ENCODE assay signal across 9 mouse cellular contexts in the genomic region with DNA sequence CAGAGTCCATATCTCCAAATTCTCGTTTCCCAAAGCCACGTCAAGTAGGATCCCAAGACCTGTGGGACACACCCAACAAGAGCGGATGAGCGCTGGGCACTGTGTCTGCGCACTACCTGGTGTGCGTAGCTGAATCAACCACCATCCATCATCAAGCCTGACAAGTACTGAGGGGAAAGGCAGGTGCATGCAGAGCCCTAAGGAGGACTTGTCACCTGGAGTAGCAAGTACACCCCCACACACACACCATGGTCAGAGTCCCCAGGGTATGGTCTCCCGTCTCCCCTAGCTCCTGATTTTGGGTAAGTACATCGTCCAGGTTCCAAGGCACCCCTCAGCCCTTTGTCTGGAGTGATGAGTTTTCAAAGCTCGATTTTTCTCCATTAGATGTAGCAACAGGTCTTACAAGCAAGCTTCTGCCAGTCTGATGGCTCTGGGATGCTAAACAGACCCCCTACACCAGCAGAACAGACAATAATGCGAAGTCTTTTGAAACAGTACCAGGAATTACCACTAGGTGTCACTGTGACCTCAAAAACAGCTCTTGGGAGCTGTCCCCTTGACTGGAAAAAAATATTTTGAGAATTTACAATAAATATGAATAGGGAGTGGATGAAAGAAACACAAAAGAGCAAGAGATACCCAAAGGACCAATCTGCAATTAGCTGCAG. TPM values are rescaled to one million over a fixed set of nuclear protein-coding genes. Genes with fewer than 3 reads are reported as not detected.
DNase-seq lines count a peak whose midpoint lies in the region; ATAC-seq lines count a peak whose summit lies in the region.
"Had no signal": no experiment of that assay in that cellular context is flagged by ENCODE, and none has a peak within 500 bp of the region (broad histone marks: within the 10 kb centered on the region; RNA-seq: fewer than 3 reads in every experiment).

No protein-coding gene starts in this region.

- H3K36me3 ChIP-seq in limb, embryonic 11.5 days (ENCODE audit: control insufficient read depth, insufficient read depth, low read length), result no peaks in the 10 kb centered on the region; the same call in 1 of the 2 replicates
- H3K36me3 ChIP-seq in limb, embryonic 10.5 days, result no peaks in the 10 kb centered on the region
- H3K36me3 ChIP-seq: heart, embryonic 13.5 days had no signal

- H3K27ac ChIP-seq in limb, embryonic 11.5 days (replicated peaks; ENCODE audit: low read depth, low read length), result no peak overlapping the region
- H3K27ac ChIP-seq in limb, embryonic 10.5 days, result no peak overlapping the region
- H3K27ac ChIP-seq: heart, embryonic 13.5 days had no signal

- ATAC-seq in CD4-positive, CD25-positive, alpha-beta regulatory T cell, adult 4 months, result no peak
- ATAC-seq in limb, embryonic 11.5 days (ENCODE audit: insufficient number of reproducible peaks, low FRiP score, low TSS enrichment, low read depth), result no peak
- ATAC-seq in megakaryocyte-erythroid progenitor cell, adult 5-6 weeks (replicated peaks; ENCODE audit: low FRiP score, low TSS enrichment, poor library complexity, severe bottlenecking), result 0 out of 2 replicates have a peak, but pooled peaks have one; percentile 53

- H3K4me1 ChIP-seq in limb, embryonic 11.5 days (ENCODE audit: control insufficient read depth, insufficient read depth, low read length), result no peaks in the 10 kb centered on the region
- H3K4me1 ChIP-seq in limb, embryonic 10.5 days, result peaks cover 2% of the 10 kb centered on the region

- no peaks in the 10 kb centered on the region for H3K9me3 ChIP-seq in limb, embryonic 11.5 days (ENCODE audit: control insufficient read depth, low read length)
- H3K9me3 ChIP-seq in limb, embryonic 10.5 days (replicated peaks), result no peaks in the 10 kb centered on the region
- H3K9me3 ChIP-seq: heart, embryonic 13.5 days had no signal

- no peak overlapping the region for H3K9ac ChIP-seq in limb, embryonic 11.5 days (ENCODE audit: low read length)
- H3K9ac ChIP-seq: heart, embryonic 13.5 days had no signal

- peak; percentile 75 for DNase-seq in CD4-positive, CD25-positive, alpha-beta regulatory T cell, adult 2 months (ENCODE audit: low read depth, low spot score)
- DNase-seq in limb, embryonic 11.5 days (ENCODE audit: low spot score), result peak; percentile 59
- no peak for DNase-seq in limb, embryonic 10.5 days (ENCODE audit: low spot score)
- peak; percentile 91 for DNase-seq in embryo, embryonic 10.5 days (ENCODE audit: low spot score)
- DNase-seq in induced T-regulatory cell, adult 2 months (ENCODE audit: low read depth), result peak; percentile 80
- DNase-seq in urinary bladder, adult 18-20 months (ENCODE audit: low spot score in 2 of 2), result no peak

- H3K27me3 ChIP-seq in limb, embryonic 11.5 days (ENCODE audit: control insufficient read depth, insufficient read depth, low read length), result no peaks in the 10 kb centered on the region
- H3K27me3 ChIP-seq in limb, embryonic 10.5 days (ENCODE audit: low read depth, poor library complexity, severe bottlenecking), result no peaks in the 10 kb centered on the region

- no peak overlapping the region for H3K4me2 ChIP-seq in limb, embryonic 11.5 days (ENCODE audit: low read depth, severe bottlenecking)
- H3K4me2 ChIP-seq: heart, embryonic 13.5 days had no signal

- H3K4me3 ChIP-seq in limb, embryonic 11.5 days (ENCODE audit: low read depth, low read length), result no peak overlapping the region
- H3K4me3 ChIP-seq in limb, embryonic 10.5 days, result no peak overlapping the region
- H3K4me3 ChIP-seq: heart, embryonic 13.5 days had no signal

- 60% methylated on average over 10 of the region's 10 CpGs for WGBS in limb, embryonic 11.5 days
- 62% methylated on average over 10 of the region's 10 CpGs for WGBS in limb, embryonic 10.5 days

RNA-seq across cellular contexts. Expression of a gene that starts 28.4 kb away (rescaled TPM):
- polyA plus RNA-seq in CD4-positive, CD25-positive, alpha-beta regulatory T cell, adult 4 months (2017; shearing (Covaris generic)), result not detected
- polyA plus RNA-seq in limb, embryonic 11.5 days (2014; fragmentation: Nextera tagmentation; extraction: Ambion mirVana), result 15.7 and 20.9 TPM in 2 replicates
- polyA plus RNA-seq in limb, embryonic 10.5 days (2016; fragmentation: Nextera tagmentation; extraction: Ambion mirVana), result 7.8 and 8.8 TPM in 2 replicates
- 0.54 TPM in 1 of 2 replicates, not detected in the other for total RNA-seq in megakaryocyte-erythroid progenitor cell, adult 5-6 weeks (2014; fragmentation: Nextera tagmentation)
- 0.52 and 0.53 TPM in 2 replicates for total RNA-seq in megakaryocyte-erythroid progenitor cell, adult 5-6 weeks (2017)

RNA-seq across cellular contexts. Expression of a gene that starts 56.1 kb away (rescaled TPM):
- not detected for polyA plus RNA-seq in CD4-positive, CD25-positive, alpha-beta regulatory T cell, adult 4 months (2017; shearing (Covaris generic))
- polyA plus RNA-seq in limb, embryonic 11.5 days (2014; fragmentation: Nextera tagmentation; extraction: Ambion mirVana), result not detected in 2 replicates
- 0.15 TPM in 1 of 2 replicates, not detected in the other for polyA plus RNA-seq in limb, embryonic 10.5 days (2016; fragmentation: Nextera tagmentation; extraction: Ambion mirVana)
- not detected in 2 replicates for total RNA-seq in megakaryocyte-erythroid progenitor cell, adult 5-6 weeks (2014; fragmentation: Nextera tagmentation)
- not detected in 2 replicates for total RNA-seq in megakaryocyte-erythroid progenitor cell, adult 5-6 weeks (2017)

Comparison
In these comparisons a context has a peak if more than half of its experiments do, and no peak if none do; other contexts are left out.
1. DNase-seq: peak in CD4-positive, CD25-positive, alpha-beta regulatory T cell, adult 2 months (single experiment), limb, embryonic 11.5 days (single experiment), embryo, embryonic 10.5 days (single experiment) and induced T-regulatory cell, adult 2 months (single experiment); none in limb, embryonic 10.5 days (single experiment) and urinary bladder, adult 18-20 months (0 of 2).